Mouse (Mus musculus): Measurements from ENCODE around the gene BC055324. TPM values are rescaled to one million over a fixed set of nuclear protein-coding genes. Genes with fewer than 3 reads are reported as not detected.

BC055324 gene
- polyA plus RNA-seq, 1 experiment: 2.8 TPM

DNA sequence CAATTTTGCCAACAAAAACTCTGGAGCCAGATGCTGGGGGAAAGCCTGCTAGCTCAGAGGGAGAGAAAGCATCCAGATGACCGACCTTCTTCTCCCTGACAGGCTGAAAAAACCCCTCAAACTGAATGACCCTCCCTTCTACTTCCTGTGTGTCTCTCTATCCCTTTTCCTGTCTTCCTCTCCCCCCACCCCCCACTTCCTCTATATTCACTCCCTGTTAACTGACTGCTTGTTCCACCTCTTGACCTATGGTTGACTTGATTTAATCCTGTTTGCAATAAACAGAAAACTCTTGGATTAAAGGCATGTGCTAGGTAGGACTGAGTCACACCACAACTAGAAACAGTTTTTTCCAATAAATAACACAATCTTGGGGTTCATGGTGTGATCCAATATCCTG, 20.0 kb upstream of the BC055324 start:
- Histone ChIP-seq H3K4me3 (no peak overlapping the region), H3K27me3 (ENCODE audit: control insufficient read depth, insufficient read depth, insufficient read length) (no peaks in the 10 kb centered on the region), H3K79me2 (ENCODE audit: control insufficient read depth, insufficient read depth) (no peaks in the 10 kb centered on the region), H3K4me2 (ENCODE audit: low read depth) (no peak overlapping the region), H3K36me3 (ENCODE audit: control insufficient read depth, insufficient read depth) (no peaks in the 10 kb centered on the region), H3ac (ENCODE audit: control insufficient read depth, insufficient read length) (no peak overlapping the region)
- no peak for TF ChIP-seq E2F4 (IDR thresholded peaks at IDR 0.05; ENCODE audit: insufficient read depth)
- TF ChIP-seq REST (IDR thresholded peaks at IDR 0.05; ENCODE audit: insufficient read depth, insufficient read length): no peak
- TF ChIP-seq USF1 (IDR thresholded peaks at IDR 0.05; ENCODE audit: low read depth): no peak
- no peak for TF ChIP-seq CEBPB (IDR thresholded peaks at IDR 0.05; ENCODE audit: insufficient read depth, poor library complexity, severe bottlenecking)
- no peak for TF ChIP-seq POLR2AphosphoS2 (IDR thresholded peaks at IDR 0.05; ENCODE audit: insufficient read length, low read depth)
- TF ChIP-seq MAX (IDR thresholded peaks at IDR 0.05; ENCODE audit: low read depth): no peak
- TF ChIP-seq SRF (IDR thresholded peaks at IDR 0.05; ENCODE audit: control insufficient read depth, insufficient read length, low read depth): no peak
- no peak for TF ChIP-seq POLR2A (IDR thresholded peaks at IDR 0.05; ENCODE audit: insufficient read length, low read depth)
- no peak for TF ChIP-seq MYOG (IDR thresholded peaks at IDR 0.05; ENCODE audit: control insufficient read depth in 1 of 3, insufficient read depth in 1 of 3, insufficient read length in 2 of 3, low read depth in 2 of 3)
- TF ChIP-seq MYOD1 (IDR thresholded peaks at IDR 0.05; ENCODE audit: control insufficient read depth in 1 of 3, insufficient read length in 2 of 3, low read depth in 2 of 3): no peak
- no peak for TF ChIP-seq TCF3 (IDR thresholded peaks at IDR 0.05; ENCODE audit: insufficient read length, low read depth)
- no peak for TF ChIP-seq TCF12 (IDR thresholded peaks at IDR 0.05; ENCODE audit: insufficient read depth, poor library complexity, severe bottlenecking)

DNA sequence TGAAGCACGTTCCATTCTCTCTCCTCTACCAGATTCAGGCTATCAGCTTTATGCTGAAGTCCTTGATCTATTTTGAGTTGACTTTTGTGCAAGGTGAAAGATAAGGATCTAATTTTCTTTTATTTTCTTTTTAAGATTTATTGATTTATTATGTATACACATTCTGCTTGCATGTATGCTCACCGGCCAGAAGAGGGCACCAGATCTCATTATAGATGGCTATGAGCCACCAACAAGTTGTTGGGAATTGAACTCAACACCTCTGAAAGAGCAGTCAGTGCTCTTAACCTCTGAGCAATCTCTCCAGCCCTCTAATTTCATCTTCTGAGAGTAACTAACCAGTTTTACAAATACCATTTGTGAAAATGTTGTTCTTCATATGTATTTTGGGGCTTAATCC, 14.6 kb upstream of the BC055324 start:
- no peaks in the 10 kb centered on the region for H3K36me3 ChIP-seq (ENCODE audit: control insufficient read depth, insufficient read depth)
- no peak overlapping the region for H3K4me2 ChIP-seq (ENCODE audit: low read depth)
- no peak overlapping the region for H3K4me3 ChIP-seq
- H3K27me3 ChIP-seq (ENCODE audit: control insufficient read depth, insufficient read depth, insufficient read length): no peaks in the 10 kb centered on the region
- no peaks in the 10 kb centered on the region for H3K79me2 ChIP-seq (ENCODE audit: control insufficient read depth, insufficient read depth)
- H3ac ChIP-seq (ENCODE audit: control insufficient read depth, insufficient read length): no peak overlapping the region
- TF ChIP-seq TCF3 (IDR thresholded peaks at IDR 0.05; ENCODE audit: insufficient read length, low read depth): no peak
- TF ChIP-seq TCF12 (IDR thresholded peaks at IDR 0.05; ENCODE audit: insufficient read depth, poor library complexity, severe bottlenecking): no peak
- TF ChIP-seq MYOG (IDR thresholded peaks at IDR 0.05; ENCODE audit: control insufficient read depth in 1 of 3, insufficient read depth in 1 of 3, insufficient read length in 2 of 3, low read depth in 2 of 3): no peak
- no peak for TF ChIP-seq POLR2AphosphoS2 (IDR thresholded peaks at IDR 0.05; ENCODE audit: insufficient read length, low read depth)
- no peak for TF ChIP-seq SRF (IDR thresholded peaks at IDR 0.05; ENCODE audit: control insufficient read depth, insufficient read length, low read depth)
- TF ChIP-seq MAX (IDR thresholded peaks at IDR 0.05; ENCODE audit: low read depth): no peak
- no peak for TF ChIP-seq CEBPB (IDR thresholded peaks at IDR 0.05; ENCODE audit: insufficient read depth, poor library complexity, severe bottlenecking)
- no peak for TF ChIP-seq REST (IDR thresholded peaks at IDR 0.05; ENCODE audit: insufficient read depth, insufficient read length)
- TF ChIP-seq E2F4 (IDR thresholded peaks at IDR 0.05; ENCODE audit: insufficient read depth): no peak
- no peak for TF ChIP-seq USF1 (IDR thresholded peaks at IDR 0.05; ENCODE audit: low read depth)
- no peak for TF ChIP-seq POLR2A (IDR thresholded peaks at IDR 0.05; ENCODE audit: insufficient read length, low read depth)
- TF ChIP-seq MYOD1 (IDR thresholded peaks at IDR 0.05; ENCODE audit: control insufficient read depth in 1 of 3, insufficient read length in 2 of 3, low read depth in 2 of 3): no peak

GRCm38 (mm10) chr1:164004311-164004710, 9.7 kb upstream of the BC055324 start:
- no peaks in the 10 kb centered on the region for H3K79me2 ChIP-seq (ENCODE audit: control insufficient read depth, insufficient read depth)

DNA sequence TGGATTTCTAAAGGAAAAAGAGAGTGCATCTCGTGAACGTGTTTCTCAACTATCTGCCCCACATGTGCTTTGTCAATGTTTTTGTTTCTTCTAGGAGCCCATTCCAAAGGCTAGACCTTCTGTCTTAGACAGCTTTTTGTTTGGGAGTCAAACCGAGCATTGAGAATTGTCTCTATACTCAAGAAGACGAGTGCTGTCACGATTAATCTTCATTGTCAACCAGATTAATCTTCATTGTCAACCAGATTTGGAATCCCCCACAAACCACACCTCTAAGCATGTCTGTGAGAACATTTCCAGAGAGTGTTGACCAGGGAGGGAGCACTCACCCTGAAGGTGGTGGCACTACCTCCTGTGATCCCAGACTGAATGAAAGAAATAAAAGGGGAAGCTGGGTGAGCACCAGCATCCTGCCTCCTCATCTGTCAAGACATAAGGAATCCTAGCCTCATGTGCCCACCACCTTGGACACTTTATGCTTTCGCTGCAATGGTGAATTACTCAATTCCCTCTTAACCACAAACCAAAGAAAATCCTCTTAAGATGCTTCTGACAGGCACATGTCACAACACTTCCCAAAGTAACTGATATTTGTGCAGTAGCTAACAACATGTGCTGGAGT, 7.3 kb upstream of the BC055324 start:
- Histone ChIP-seq H3K36me3 (ENCODE audit: control insufficient read depth, insufficient read depth) (no peaks in the 10 kb centered on the region), H3K4me2 (ENCODE audit: low read depth) (no peak overlapping the region), H3K27me3 (ENCODE audit: control insufficient read depth, insufficient read depth, insufficient read length) (no peaks in the 10 kb centered on the region), H3K4me3 (no peak overlapping the region), H3ac (ENCODE audit: control insufficient read depth, insufficient read length) (no peak overlapping the region), H3K79me2 (ENCODE audit: control insufficient read depth, insufficient read depth) (no peaks in the 10 kb centered on the region)
- TF ChIP-seq USF1 (IDR thresholded peaks at IDR 0.05; ENCODE audit: low read depth): no peak
- TF ChIP-seq MYOG (IDR thresholded peaks at IDR 0.05; ENCODE audit: control insufficient read depth in 1 of 3, insufficient read depth in 1 of 3, insufficient read length in 2 of 3, low read depth in 2 of 3): no peak
- TF ChIP-seq POLR2A (IDR thresholded peaks at IDR 0.05; ENCODE audit: insufficient read length, low read depth): no peak
- TF ChIP-seq MAX (IDR thresholded peaks at IDR 0.05; ENCODE audit: low read depth): no peak
- TF ChIP-seq MYOD1 (IDR thresholded peaks at IDR 0.05; ENCODE audit: control insufficient read depth in 1 of 3, insufficient read length in 2 of 3, low read depth in 2 of 3): no peak
- no peak for TF ChIP-seq SRF (IDR thresholded peaks at IDR 0.05; ENCODE audit: control insufficient read depth, insufficient read length, low read depth)

More at GRCm38 (mm10) chr1:164004311-164004710, 9.7 kb upstream of the BC055324 start:
- Histone ChIP-seq H3K27me3 (ENCODE audit: control insufficient read depth, insufficient read depth, insufficient read length) (no peaks in the 10 kb centered on the region), H3K4me2 (ENCODE audit: low read depth) (no peak overlapping the region), H3K36me3 (ENCODE audit: control insufficient read depth, insufficient read depth) (no peaks in the 10 kb centered on the region), H3K4me3 (no peak overlapping the region), H3ac (ENCODE audit: control insufficient read depth, insufficient read length) (no peak overlapping the region)
- no peak for TF ChIP-seq MYOG (IDR thresholded peaks at IDR 0.05; ENCODE audit: control insufficient read depth in 1 of 3, insufficient read depth in 1 of 3, insufficient read length in 2 of 3, low read depth in 2 of 3)
- TF ChIP-seq USF1 (IDR thresholded peaks at IDR 0.05; ENCODE audit: low read depth): no peak

- Histone ChIP-seq H3K79me2 (ENCODE audit: control insufficient read depth, insufficient read depth) (peaks cover 8% of the 10 kb centered on the region), H3K27me3 (ENCODE audit: control insufficient read depth, insufficient read depth, insufficient read length) (no peaks in the 10 kb centered on the region), H3K4me2 (ENCODE audit: low read depth) (peak overlapping the region; percentile 87), H3ac (ENCODE audit: control insufficient read depth, insufficient read length) (peak overlapping the region; percentile 39), H3K4me3 (peak overlapping the region; percentile 71), H3K36me3 (ENCODE audit: control insufficient read depth, insufficient read depth) (peaks cover 3% of the 10 kb centered on the region)
- TF ChIP-seq REST (IDR thresholded peaks at IDR 0.05; ENCODE audit: insufficient read depth, insufficient read length) (no peak), E2F4 (IDR thresholded peaks at IDR 0.05; ENCODE audit: insufficient read depth) (no peak), POLR2AphosphoS2 (IDR thresholded peaks at IDR 0.05; ENCODE audit: insufficient read length, low read depth) (no peak), POLR2A (IDR thresholded peaks at IDR 0.05; ENCODE audit: insufficient read length, low read depth) (no peak), CEBPB (IDR thresholded peaks at IDR 0.05; ENCODE audit: insufficient read depth, poor library complexity, severe bottlenecking) (no peak)
These were observed 965 bp upstream of the BC055324 start for GRCm38 (mm10) chr1:163995609-163995913.

Data from myocyte (in vitro differentiated cells).